Mouse (Mus musculus) right cerebral cortex, postnatal 25 days (tissue): ENCODE data around the gene Nt5dc1.
"Not testable (repeated sequence)": the region's sequence is repeated elsewhere in the genome, so short reads cannot be mapped to it uniquely, and the experiment has no call there.

Experiments
- DNase-seq: peaks from one replicate; pipeline ENCODE4 v3.0.0; 2022

Gene Nt5dc1

GRCm38 (mm10) chr10:34418204-34418756 lies at the start of gene Nt5dc1:
Gene Nt5dc1 (minus strand): TSS chr10:34418552.
- peak; percentile 88 for DNase-seq

GRCm38 (mm10) chr10:34464321-34464720 lies 46.0 kb upstream of the Nt5dc1 start:
- DNase-seq = no peak

GRCm38 (mm10) chr10:34461451-34461850 lies 43.1 kb upstream of the Nt5dc1 start:
- DNase-seq = no peak

GRCm38 (mm10) chr10:34449469-34449868 lies 31.1 kb upstream of the Nt5dc1 start:
- no peak for DNase-seq

- DNase-seq = not testable (repeated sequence)
Observed at GRCm38 (mm10) chr10:34434191-34434590, 15.8 kb upstream of the Nt5dc1 start.

- no peak for DNase-seq
Observed at GRCm38 (mm10) chr10:34431783-34432182, 13.4 kb upstream of the Nt5dc1 start.

GRCm38 (mm10) chr10:34418794-34419193 lies 442 bp upstream of the Nt5dc1 start:
- DNase-seq = not testable (repeated sequence)

DNA sequence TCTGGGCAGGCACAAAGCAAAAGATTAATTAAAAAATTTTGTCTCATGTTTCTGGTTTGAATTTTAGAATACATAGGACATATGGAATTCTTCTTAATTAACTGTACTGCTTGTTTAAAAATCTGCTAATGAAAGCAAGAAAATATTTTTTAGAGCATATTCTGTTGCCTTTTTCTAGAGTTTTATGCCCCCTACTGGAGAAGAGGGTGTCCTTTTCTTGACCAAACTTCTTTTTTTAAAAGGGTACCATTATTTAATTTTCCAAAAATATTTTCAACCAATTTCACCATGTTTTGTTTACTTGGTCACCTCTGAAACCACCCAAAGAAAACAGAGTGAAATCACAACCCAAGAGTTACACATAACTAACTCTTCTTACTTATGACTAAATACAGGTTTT lies 19.1 kb downstream of the Nt5dc1 start:
- DNase-seq = no peak

DNA sequence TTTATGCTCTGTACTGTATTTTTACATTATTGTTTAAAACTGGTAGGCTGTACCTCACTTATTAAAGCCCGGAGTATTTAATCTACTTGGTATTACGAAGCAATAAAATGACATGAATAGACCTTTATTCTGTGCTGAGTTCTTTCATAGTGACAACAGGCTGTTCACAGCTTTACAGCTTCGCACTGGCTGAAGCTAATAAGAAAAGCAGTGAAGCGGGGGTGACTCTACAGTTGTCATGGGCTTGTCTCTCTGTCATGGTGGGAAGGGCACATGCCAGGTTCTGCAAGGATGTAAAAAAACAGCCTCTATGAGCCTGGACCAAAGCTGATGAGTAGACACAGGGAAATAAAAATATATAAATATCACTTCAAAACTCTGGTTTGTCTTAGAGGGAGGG lies 21.4 kb downstream of the Nt5dc1 start:
- no peak for DNase-seq

DNA sequence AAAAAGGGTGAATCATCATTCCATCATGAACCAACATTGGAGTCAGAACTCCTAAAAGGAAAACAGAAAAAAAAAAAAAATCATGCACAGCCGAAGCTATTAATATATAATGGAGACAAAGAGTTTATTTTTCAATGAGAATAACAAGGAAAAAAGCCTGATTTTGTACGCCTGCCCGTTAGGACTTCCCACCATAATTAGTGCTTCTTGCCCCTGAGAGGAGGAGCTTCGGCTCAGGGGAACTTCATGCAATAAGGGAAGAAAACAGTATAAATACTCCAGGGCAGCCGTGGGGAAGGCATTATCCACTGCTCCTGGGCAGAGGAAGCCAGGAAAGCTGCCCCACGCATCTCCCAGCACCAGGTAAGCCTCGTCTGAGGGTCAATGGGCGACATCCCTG lies 28.7 kb downstream of the Nt5dc1 start, which contains the start of gene Col10a1:
Gene Col10a1, plus strand, starts transcription at position 301 of the 400 bp plus-strand sequence.
- DNase-seq = no peak

- no peak for DNase-seq
Observed at GRCm38 (mm10) chr10:34385636-34386035, 32.7 kb downstream of the Nt5dc1 start.

DNA sequence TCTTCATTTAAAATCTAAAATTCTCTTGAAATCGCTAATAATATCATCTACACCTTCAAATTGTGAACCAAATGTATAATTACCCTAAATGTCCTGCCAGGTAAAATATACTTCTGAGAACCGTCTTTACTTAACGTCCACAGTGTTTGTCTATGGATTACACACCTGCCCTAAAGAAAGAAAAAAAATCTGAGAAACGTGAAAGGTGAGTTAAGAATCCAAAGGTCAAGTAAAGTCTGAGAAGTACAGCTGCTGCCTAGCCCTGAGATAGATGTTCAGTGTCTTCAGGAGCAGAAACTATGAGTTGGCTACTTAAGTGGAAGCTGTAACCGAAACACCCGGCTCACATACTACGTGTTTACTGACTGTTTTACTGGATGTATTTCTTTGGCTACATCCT lies 45.0 kb downstream of the Nt5dc1 start:
- DNase-seq = no peak

DNA sequence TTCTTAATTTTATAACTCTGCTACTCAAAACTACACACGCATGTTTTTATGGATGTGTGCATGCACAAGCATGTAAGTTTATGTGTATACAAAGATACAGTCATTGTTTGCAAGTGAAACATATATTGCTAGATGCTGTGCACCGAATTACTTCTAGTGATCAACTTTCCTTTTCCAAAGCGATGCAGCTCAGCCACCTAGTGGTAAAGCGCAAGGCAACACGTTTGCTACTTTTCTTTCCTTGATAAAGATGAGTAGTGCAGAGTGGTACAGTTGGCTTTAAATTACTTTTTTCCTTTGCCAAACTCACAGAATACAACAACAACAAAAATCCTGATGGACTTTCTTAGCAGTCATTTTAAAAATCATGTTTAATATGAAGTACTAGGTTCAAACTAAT lies 50.2 kb downstream of the Nt5dc1 start:
- no peak for DNase-seq

GRCm38 (mm10) chr10:34363756-34364155 lies 54.6 kb downstream of the Nt5dc1 start:
- no peak for DNase-seq

DNA sequence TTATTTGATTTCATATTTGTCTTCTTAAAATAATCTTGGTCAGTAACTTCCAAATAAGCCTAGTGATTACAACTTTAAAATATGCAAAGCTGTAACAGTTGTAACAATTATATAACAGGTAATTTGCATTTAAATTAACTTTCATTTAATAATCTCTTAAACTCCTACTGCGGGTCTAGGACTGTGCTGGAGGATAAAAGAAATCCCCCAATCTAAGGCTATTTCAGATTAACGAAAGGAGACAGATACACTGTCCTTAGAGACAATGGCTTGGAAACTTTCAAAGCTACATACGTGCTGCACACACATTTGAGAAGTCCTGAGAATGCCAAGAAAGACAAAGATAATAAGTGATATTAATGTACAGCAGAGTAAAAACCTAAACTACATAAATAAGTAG lies 60.1 kb downstream of the Nt5dc1 start:
- DNase-seq = no peak

DNA sequence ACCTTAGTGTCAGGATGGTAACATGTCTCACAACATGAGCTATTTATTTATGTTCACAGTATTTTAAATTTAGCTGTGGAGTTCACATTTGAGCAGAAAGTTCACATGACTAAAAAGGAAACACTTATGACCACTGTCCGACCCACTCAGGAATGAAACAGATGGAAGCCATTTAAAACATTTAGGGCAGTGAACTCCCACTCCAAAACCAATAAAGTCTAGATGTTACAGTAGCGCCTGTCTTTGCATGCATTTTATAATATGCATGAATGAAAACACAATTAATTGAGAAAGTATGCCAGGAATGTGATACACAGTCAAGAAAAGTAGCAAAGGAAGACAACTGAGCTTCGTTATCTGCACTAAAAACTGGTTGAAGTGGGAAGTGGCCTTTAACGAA lies 66.2 kb downstream of the Nt5dc1 start:
- DNase-seq = no peak

GRCm38 (mm10) chr10:34341886-34342285 lies 76.5 kb downstream of the Nt5dc1 start:
- no peak for DNase-seq

- DNase-seq = no peak
Observed at GRCm38 (mm10) chr10:34341014-34341413, 77.3 kb downstream of the Nt5dc1 start.

- DNase-seq = peak; percentile 49
Observed at GRCm38 (mm10) chr10:34328310-34328709, 90.0 kb downstream of the Nt5dc1 start.

DNA sequence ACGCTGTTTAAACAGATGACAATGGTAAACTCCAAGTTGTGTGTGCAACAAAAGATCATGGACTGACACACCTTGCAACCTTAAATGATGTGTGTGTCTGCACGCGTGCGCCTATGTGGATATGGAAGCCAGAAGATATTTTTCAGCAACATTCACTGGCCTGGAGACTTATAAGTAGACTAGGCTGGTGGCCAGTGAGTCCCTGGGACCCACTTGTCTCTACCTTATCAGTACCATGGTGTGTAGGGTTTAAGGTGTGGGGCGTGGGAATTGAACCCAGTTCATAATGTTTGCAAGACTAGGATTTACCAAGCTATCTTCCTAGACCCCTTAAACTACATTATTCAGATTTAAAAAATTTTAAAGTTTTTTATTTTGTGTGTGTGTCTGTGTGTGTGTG lies 91.2 kb downstream of the Nt5dc1 start:
- DNase-seq = no peak

- no peak for DNase-seq
Observed at GRCm38 (mm10) chr10:34326701-34327100, 91.7 kb downstream of the Nt5dc1 start.

- DNase-seq = no peak
Observed at GRCm38 (mm10) chr10:34320809-34321208, 97.5 kb downstream of the Nt5dc1 start.

GRCm38 (mm10) chr10:34317217-34317606 lies 101.1 kb downstream of the Nt5dc1 start:
- no peak for DNase-seq

DNA sequence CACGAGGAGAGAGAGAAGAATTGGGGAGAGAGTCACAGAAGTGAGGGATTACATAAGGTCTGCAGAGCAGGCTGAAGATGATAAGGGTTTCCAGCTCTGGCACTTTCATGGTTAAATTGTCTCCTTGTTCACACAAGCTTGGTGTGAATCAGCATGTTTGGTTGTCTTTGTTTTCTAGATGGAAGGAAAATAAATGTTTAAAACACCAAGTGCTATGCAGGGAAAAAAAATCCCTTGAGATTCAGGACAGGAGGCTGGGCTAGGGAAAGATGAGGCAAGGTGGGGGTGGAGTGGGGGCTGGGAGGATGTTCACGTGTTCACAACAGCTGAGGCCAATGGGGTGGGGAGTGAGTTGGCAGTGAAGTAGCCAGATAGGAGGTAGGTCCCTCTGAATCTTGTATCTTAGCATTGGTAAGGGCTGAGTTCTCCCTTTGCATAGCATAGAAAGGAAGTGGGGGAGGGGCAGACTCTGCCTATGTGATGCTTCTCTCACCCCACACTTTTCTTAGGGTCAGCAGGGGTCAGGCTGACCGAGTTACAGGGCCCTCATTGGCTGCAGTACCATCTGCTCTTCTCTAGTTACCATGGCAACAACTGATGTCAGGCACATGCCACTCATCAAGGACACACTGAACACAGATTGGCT lies 101.7 kb downstream of the Nt5dc1 start:
- DNase-seq = peak; percentile 50

- no peak for DNase-seq
Observed at GRCm38 (mm10) chr10:34312536-34312935, 105.8 kb downstream of the Nt5dc1 start.
